Mouse (Mus musculus) splenic B cell, adult 2 months (primary cell): ENCODE results near the gene Ephb1.

ENCODE experiments used
- DNase-seq: peaks from one replicate; pipeline ENCODE4 v3.0.0-alpha.2; 2011; ENCODE audit warnings: low read depth, low spot score
- H3K27me3 ChIP-seq: 2 replicates; pipeline ENCODE4 v1.6.1; 2012; ENCODE audit warnings: mild to moderate bottlenecking, low read length, moderate library complexity, mixed read lengths; ENCODE audit not compliant: control insufficient read depth, poor library complexity, insufficient read depth, severe bottlenecking
- H3K36me3 ChIP-seq: 2 replicates; pipeline ENCODE4 v1.6.1; 2012; ENCODE audit warnings: mild to moderate bottlenecking, low read length, moderate library complexity, mixed read lengths; ENCODE audit not compliant: control insufficient read depth, poor library complexity, insufficient read depth, severe bottlenecking

Gene Ephb1

DNA sequence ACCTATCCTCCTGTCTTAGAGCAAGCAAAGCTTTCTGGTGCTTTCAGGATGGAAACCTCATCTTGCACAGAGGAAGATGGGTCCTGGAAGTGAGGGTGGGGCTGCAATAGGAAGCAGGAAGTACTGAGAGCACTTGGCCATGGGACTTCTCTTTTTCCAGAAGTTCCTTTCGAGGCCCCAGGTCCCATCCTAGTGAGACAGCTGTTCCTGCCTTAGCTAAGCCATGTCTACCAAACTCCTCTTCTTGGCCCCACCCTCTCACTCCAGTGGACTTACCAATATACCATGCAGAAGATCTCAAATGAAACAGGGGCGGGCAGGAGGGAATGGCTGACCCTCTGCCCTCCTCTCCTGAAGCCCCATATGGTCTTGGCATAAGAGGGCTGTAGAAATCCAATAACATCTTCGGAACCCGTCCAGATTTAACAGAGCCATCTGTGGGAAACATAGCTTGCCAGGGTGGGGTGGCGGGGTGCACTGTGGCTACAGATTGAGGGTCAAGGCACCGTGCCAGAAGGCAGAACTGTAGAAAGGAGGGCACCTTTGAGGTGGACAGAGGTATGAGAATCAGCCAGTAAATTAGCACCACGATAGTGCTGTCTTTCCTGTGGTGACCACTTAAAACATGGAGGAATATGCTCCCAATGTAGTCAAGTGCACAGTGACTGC lies 48.9 kb downstream of the Ephb1 start:
- Histone ChIP-seq H3K36me3 (no peaks in the 10 kb centered on the region), H3K27me3 (no peaks in the 10 kb centered on the region; the same call in 1 of the 2 replicates)
- no peak for DNase-seq

DNA sequence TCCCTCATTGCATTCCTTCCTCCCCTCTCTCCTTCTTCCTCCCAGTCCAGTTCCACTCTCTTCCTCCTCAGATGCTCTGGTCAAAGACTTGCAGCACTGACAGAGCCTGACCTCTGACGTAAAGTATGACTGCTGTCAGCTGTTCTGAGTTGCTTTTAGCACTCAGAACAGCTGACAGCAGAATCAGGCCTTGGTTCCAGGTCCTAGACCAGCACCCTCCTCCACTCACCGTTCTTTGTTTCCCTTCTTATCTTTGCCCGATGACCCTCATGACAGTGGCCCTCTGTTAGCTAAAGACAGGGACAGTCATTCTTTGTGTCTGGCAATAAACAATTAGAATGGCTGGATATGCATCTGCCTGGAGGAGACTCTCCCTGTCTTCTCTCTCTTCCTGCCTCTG lies 49.7 kb downstream of the Ephb1 start:
- DNase-seq: no peak
- no peaks in the 10 kb centered on the region; the same call in 1 of the 2 replicates for H3K27me3 ChIP-seq

DNA sequence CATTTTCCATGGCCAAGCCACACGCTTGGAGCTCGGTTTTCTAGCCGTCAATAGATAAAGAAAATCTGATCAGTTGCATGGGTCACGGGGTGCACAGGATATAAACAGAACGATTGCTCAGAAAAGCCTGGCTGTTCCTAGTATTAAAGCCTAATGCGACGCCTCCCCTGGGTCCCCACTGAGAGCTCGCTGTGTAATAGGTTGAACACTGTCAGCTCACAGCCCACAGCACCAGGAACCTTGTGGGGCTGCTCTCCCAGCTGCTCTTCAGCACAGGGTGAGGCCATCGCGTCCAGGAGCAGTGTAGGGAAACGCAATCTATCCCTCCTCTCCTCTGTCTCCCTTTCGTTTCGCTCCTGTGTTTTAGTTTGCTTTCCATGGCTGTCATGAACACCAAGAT lies 50.6 kb downstream of the Ephb1 start:
- H3K36me3 ChIP-seq: no peaks in the 10 kb centered on the region
- no peak for DNase-seq
- H3K27me3 ChIP-seq: no peaks in the 10 kb centered on the region; the same call in 1 of the 2 replicates

More for the DNA sequence above, 49.7 kb downstream of the Ephb1 start:
- H3K36me3 ChIP-seq: no peaks in the 10 kb centered on the region

DNA sequence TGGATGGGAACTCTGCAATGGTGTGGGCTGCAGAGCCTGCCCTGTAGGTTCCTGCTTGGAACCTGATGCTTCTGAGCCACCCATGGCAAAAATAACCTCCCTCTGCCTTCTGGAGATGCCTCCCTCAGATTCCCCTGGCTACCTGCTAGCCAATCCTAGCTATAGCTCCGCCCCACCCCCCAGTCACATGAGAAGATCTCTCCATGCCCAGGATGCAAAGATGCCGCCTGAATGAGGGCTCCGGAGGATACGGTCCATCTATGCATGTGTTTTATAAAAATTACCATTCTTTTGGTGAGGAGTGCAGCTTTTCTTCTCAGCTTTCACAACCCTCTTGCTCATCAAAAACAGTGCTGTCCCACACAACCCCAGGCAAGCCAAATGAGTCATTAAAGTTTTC lies 53.5 kb downstream of the Ephb1 start:
- H3K27me3 ChIP-seq: no peaks in the 10 kb centered on the region; the same call in 1 of the 2 replicates
- no peaks in the 10 kb centered on the region for H3K36me3 ChIP-seq
- DNase-seq: no peak

DNA sequence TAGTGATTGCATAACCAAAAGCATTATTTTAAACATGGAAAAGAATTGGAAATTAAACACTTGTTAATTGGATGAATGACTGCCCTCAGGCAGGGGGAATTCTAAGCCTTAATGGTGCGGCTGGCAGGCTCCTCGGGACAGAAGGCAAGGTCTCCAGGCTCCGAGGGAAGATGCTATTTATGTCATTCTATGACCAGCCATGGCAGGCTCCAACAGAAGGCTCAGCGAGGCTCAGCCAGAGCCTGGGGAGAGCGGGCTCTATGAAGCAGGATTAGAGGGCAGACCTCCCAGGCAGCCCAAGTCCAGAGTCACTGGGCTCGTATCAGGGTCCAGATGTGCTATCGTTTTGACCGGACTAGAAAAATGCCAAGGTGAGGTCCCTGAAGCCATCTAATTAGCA lies 55.8 kb downstream of the Ephb1 start:
- Histone ChIP-seq H3K36me3 (no peaks in the 10 kb centered on the region), H3K27me3 (no peaks in the 10 kb centered on the region; the same call in 1 of the 2 replicates)
- DNase-seq: no peak

DNA sequence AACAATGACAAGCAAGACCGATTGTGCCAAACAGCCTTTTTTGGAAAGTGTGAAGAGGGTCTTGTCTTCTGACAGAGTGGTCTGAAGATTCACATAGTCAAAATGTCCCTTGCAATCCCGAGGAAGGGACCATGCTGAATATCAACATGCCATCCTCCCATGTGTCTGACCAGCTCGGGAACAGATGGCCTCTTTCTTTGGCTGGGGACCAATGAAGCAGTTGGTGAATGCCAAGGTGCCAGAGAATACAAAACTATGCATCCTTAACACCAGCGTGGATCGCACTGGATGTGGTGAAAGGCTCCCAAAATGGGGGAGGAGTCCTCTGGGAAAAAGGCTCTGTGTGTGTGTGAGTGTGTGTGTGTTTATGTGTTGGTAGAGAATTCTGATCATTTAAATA lies 56.5 kb downstream of the Ephb1 start:
- Histone ChIP-seq H3K36me3 (no peaks in the 10 kb centered on the region), H3K27me3 (no peaks in the 10 kb centered on the region; the same call in 1 of the 2 replicates)
- no peak for DNase-seq

DNA sequence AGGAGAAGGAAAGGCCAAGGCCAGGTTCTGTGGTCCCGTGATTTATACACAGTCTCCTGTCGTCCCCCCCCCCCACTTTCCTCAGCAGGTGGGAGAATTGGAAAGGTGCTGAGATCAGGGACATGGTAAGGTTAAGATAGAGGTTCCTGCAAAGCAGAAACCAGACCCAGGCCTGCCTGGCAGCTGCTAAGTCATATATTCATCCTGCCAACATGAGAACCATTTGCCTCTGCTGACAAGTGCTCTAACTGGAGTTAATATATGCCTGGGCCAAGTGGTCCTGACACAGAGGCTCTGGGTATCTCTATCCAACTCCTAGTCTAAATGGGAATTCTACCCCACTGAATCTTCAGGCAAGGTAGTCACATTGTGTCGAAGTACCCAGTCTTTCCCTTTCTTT lies 57.3 kb downstream of the Ephb1 start:
- Histone ChIP-seq H3K36me3 (no peaks in the 10 kb centered on the region), H3K27me3 (no peaks in the 10 kb centered on the region; the same call in 1 of the 2 replicates)
- DNase-seq: no peak

DNA sequence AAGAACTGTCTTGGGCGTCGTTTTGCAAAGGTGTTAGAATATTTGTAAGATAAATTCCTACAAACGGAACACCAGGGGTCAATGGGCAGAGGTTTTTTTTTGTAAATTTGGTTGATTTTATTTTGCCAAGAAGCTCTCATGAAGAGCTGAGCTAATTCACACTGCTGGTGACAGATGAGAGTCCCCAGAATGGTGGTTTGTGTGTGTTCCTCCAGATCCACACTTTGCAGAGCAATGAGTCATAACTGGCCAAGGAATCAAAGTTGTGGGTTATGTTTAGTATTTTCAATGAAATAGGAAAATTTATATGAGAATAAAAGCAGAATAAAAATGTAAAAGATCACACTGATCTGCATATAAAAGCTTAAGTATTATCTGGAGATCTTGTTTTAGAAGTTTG lies 60.9 kb downstream of the Ephb1 start:
- no peak for DNase-seq
- Histone ChIP-seq H3K36me3 (no peaks in the 10 kb centered on the region), H3K27me3 (no peaks in the 10 kb centered on the region)

DNA sequence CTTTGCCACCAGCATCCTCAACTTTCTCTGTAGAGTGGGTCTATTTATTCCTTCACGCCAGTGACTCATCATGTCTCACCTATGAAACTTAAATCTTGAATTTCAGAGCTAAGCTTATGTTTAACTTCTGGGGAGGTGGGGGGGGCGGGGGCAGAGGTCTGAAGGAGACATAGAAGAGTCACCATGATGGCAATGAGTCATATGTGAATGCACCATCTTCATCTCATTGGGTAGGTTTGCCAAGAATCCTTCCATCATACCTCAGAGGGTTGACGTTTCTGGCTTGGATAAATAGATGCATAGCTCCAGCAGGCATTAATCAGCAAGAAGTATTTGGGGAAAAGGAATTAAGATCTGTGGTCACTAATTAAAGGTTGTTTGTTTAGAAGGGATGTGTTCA lies 63.3 kb downstream of the Ephb1 start:
- Histone ChIP-seq H3K36me3 (no peaks in the 10 kb centered on the region), H3K27me3 (no peaks in the 10 kb centered on the region)
- DNase-seq: no peak

DNA sequence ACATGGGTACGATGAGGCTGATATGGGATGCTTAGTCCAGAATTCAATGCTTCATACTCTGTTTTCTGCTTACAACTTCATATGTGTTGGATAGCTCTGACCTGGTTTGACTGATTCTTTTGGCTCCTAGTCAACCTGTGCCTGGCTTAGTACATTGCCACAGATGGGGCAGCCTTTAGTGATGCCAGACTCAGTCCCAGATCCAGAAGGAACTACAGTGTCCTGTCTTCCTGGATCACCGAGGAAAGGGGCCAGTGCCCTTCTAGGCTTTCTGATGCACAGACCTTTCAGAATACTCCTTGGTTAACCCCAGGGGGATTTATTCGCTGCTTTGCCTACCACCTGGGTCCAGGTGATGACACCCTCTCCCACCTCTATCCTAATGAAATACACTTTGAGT lies 66.1 kb downstream of the Ephb1 start:
- H3K36me3 ChIP-seq: no peaks in the 10 kb centered on the region
- no peak for DNase-seq
- H3K27me3 ChIP-seq: no peaks in the 10 kb centered on the region

DNA sequence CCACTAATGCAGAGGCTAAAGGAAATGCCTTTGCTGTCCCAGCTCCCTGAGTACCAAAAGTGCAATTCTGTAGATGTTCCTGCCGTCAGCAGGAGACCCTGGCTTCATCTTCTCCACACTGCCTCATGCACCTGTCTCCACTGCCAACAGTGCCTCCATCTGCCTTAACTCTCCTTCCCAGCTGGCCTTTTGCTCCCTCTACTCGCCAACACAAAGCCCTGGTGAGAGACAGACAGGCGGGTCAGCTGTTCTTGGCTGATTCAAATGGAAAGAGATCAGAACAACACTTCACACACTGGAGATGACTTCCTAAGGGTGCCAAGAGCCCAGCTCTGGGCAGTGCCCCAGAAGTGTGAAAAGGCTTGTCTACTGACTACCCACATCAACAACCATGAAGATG lies 78.6 kb downstream of the Ephb1 start:
- Histone ChIP-seq H3K36me3 (no peaks in the 10 kb centered on the region), H3K27me3 (no peaks in the 10 kb centered on the region)
- no peak for DNase-seq

DNA sequence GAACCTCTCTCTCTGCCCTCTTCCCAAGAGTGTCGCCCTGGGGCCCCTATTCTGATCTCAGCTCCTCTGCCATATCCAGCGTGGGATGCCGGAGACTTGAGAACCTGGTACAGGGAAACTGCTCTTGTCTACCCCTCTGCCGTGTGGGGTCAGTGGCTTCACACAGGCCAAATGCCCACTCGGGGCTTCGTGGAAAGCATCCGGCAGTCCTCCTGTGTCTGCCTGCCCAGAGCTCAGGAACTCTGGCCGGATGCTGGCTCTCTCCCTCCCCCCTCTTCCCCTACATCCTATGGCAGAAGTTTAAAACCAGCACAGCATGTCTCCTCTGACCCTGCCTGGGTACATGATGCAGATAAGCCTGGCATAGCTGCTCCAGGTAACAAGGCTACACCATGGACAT lies 80.5 kb downstream of the Ephb1 start:
- H3K36me3 ChIP-seq: no peaks in the 10 kb centered on the region
- DNase-seq: no peak
- H3K27me3 ChIP-seq: no peaks in the 10 kb centered on the region

DNA sequence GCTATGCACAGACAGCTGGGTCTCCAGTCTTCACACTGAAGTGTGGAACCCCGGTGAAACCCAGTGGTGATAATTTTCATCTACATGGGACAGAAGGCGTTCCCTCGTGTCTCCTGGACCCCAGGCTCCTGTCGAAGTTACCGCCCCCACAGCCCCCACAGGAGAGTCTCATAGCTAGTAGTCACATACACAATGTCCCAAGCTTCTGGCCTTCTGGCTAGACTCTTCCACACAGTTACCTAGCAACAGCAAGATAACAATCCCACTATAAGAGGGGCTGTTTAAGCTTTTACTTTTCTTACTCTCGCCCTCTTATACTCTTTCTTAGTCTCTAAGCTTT lies 81.1 kb downstream of the Ephb1 start:
- Histone ChIP-seq H3K27me3 (no peaks in the 10 kb centered on the region), H3K36me3 (no peaks in the 10 kb centered on the region)
- no peak for DNase-seq

DNA sequence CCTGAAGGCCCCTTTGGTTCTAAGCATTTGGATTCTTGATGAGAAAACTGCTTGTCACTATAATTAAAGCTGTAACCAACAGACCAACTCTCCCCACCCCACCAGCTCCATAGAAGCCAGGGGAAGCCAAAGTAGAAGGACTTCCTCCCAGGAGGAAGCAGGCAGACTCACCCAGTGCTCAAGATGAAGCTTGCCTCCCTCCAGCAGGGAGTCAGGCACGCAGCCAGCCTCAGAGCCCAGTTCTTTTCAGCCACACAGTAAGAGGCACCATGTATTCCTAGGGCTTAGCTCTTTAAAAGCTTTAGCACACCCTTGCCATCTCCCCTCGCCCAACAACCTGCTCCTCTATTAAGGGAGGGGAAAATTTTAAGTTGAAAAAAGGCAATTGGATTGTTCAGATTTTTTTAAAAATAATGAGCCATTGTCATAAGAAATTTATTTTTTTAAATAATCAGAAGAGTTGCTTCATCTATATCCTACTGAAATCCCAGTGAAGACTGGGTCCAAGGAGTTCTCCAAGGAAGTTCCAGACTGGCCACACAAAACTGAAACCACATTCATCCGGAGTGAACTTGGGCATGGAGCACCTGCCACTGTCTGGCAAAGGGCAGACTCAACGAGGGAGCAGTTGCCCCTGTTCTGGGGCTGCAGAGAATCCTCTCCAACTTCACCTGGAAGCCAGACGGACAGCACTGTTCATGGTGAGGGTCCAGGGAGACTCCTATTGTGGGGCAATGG lies 81.6 kb downstream of the Ephb1 start:
- Histone ChIP-seq H3K36me3 (no peaks in the 10 kb centered on the region), H3K27me3 (no peaks in the 10 kb centered on the region)
- no peak for DNase-seq

DNA sequence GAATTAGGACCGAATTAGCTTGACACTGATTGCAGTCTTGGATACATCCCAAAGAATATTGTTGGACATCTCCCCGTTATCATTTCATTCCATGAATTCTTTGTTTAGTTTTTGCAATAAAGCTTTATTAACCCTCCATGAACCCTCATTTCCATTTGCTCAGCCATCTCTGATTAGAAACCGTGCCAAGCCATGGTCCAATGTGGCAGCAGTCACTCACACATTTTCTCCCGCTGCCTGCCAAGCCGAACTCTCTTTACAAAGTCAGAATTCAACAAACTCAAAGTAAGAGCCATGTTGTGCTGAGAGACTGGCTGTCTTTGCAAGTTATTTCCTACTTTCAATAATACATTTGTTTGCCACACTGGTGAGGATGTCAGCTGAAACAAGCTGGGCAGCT lies 84.0 kb downstream of the Ephb1 start:
- Histone ChIP-seq H3K36me3 (no peaks in the 10 kb centered on the region), H3K27me3 (no peaks in the 10 kb centered on the region)
- no peak for DNase-seq
